Mouse (Mus musculus) midbrain, embryonic 16.5 days (tissue): Measurements from ENCODE around the gene Tmem189. TPM values are rescaled to one million over a fixed set of nuclear protein-coding genes. Genes with fewer than 3 reads are reported as not detected.

Source experiments
- ATAC-seq: fragments of 200-750 bp; cut with Nextera tagmentation; 2 replicates; pipeline ENCODE4 v1.8.0; 2017; ENCODE audit warnings: moderate TSS enrichment
- H3K27ac ChIP-seq: fragments of 300-500 bp; sonication (generic); 2 replicates; pipeline ENCODE4 v1.5.1; 2014; ENCODE audit warnings: mild to moderate bottlenecking, low read length, mixed read lengths
- H3K27me3 ChIP-seq: fragments of 300-500 bp; sonication (generic); 2 replicates; pipeline ENCODE4 v1.6.1; 2014; ENCODE audit warnings: low read depth, low read length, mixed read lengths; ENCODE audit not compliant: control insufficient read depth, insufficient read depth
- H3K36me3 ChIP-seq: fragments of 300-500 bp; sonication (generic); 2 replicates; pipeline ENCODE4 v1.6.1; 2014; ENCODE audit warnings: mild to moderate bottlenecking, low read length, moderate library complexity, mixed read lengths; ENCODE audit not compliant: control insufficient read depth, insufficient read depth
- H3K4me1 ChIP-seq: fragments of 300-500 bp; sonication (generic); 2 replicates; pipeline ENCODE4 v1.6.1; 2014; ENCODE audit warnings: mild to moderate bottlenecking, low read length, mixed read lengths; ENCODE audit not compliant: control insufficient read depth, insufficient read depth
- H3K4me2 ChIP-seq: fragments of 300-500 bp; sonication (generic); 2 replicates; pipeline ENCODE4 v1.6.1; 2014; ENCODE audit warnings: mild to moderate bottlenecking, low read length, mixed read lengths
- H3K4me3 ChIP-seq: fragments of 300-500 bp; sonication (generic); 2 replicates; pipeline ENCODE4 v1.5.1; 2014; ENCODE audit warnings: low read depth, mild to moderate bottlenecking, low read length, moderate library complexity, mixed read lengths
- H3K9ac ChIP-seq: fragments of 300-500 bp; sonication (generic); 2 replicates; pipeline ENCODE4 v1.6.1; 2014; ENCODE audit warnings: low read depth, low read length, mixed read lengths
- H3K9me3 ChIP-seq: fragments of 300-500 bp; sonication (generic); replicated peaks from 2 replicates; pipeline ENCODE4 v1.6.1; 2014; ENCODE audit warnings: mild to moderate bottlenecking, low read length, mixed read lengths; ENCODE audit not compliant: control insufficient read depth, poor library complexity, severe bottlenecking
- WGBS: fragments of 180-500 bp; shearing (Covaris S2); extraction: QIAGEN DNeasy Blood & Tissue Kit; methylation state at CpG from one replicate; pipeline ENCODE4 v1.1.7; 2014; 5-methylcytosine and 5-hydroxymethylcytosine counted together
- polyA plus RNA-seq: library from polyadenylated mRNA; unstranded; fragments of >200 nt; fragmentation: Nextera tagmentation; extraction: Ambion mirVana; gene quantifications from 2 replicates; pipeline ENCODE4 v1.2.1, GENCODE M21; 2015

The Tmem189 gene
- 29.7 and 30.3 TPM in 2 replicates for polyA plus RNA-seq

DNA sequence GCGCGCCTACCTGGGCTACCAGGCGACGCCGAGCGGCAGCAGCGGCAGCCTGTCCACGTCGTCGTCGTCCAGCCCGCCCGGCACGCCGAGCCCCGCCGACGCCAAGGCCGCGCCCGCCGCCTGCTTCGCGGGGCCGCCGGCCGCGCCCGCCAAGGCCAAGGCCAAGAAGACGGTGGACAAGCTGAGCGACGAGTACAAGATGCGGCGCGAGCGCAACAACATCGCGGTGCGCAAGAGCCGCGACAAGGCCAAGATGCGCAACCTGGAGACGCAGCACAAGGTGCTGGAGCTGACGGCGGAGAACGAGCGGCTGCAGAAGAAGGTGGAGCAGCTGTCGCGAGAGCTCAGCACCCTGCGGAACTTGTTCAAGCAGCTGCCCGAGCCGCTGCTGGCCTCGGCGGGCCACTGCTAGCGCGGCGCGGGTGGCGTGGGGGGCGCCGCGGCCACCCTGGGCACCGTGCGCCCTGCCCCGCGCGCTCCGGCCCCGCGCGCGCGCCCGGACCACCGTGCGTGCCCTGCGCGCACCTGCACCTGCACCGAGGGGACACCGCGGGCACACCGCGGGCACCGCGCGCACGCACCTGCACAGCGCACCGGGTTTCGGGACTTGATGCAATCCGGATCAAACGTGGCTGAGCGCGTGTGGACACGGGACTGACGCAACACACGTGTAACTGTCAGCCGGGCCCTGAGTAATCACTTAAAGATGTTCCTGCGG, at the start of gene Tmem189:
TSS of gene Tmem189 (minus strand) at position 322 of the 718 bp plus-strand sequence.
- Histone ChIP-seq H3K4me1 (peaks cover 11% of the 10 kb centered on the region), H3K4me3 (peak within 1 kb of the TSS; percentile 64), H3K27ac (no peak within 1 kb of the TSS; the same call in 1 of the 2 replicates), H3K4me2 (peak within 1 kb of the TSS; percentile 87), H3K27me3 (peaks cover 45% of the 10 kb centered on the region), H3K9me3 (no peaks in the 10 kb centered on the region), H3K36me3 (no peaks in the 10 kb centered on the region), H3K9ac (peak within 1 kb of the TSS; percentile 56)
- WGBS: under 1% methylated on average over 90 of the region's 99 CpGs
- ATAC-seq: no peak

DNA sequence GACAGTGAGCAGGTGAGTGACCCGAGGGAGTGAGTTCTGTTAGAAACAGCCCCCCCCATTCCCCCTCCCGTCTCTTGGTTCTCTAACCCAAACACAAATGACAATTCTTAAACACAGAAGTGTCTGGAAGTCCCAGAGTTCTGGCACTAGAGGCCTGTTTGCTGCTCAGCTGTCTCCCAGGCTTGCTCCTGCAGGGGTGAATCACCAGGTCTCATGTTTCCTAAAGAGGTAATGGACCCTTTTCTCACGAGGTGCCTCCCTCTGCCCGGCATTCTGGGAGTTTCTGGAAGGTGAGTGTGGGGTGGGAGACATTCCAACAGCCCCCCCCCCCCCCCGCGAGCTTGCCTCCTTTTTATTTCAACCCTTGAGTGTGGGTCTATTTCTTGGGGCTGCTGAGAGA, 49.4 kb upstream of the Tmem189 start:
- Histone ChIP-seq H3K4me3 (no peak overlapping the region), H3K9ac (no peak overlapping the region), H3K9me3 (no peaks in the 10 kb centered on the region), H3K36me3 (no peaks in the 10 kb centered on the region), H3K4me2 (no peak overlapping the region), H3K4me1 (no peaks in the 10 kb centered on the region), H3K27me3 (no peaks in the 10 kb centered on the region), H3K27ac (no peak overlapping the region)
- 61% methylated on average over 6 of the region's 6 CpGs for WGBS
- no peak for ATAC-seq

DNA sequence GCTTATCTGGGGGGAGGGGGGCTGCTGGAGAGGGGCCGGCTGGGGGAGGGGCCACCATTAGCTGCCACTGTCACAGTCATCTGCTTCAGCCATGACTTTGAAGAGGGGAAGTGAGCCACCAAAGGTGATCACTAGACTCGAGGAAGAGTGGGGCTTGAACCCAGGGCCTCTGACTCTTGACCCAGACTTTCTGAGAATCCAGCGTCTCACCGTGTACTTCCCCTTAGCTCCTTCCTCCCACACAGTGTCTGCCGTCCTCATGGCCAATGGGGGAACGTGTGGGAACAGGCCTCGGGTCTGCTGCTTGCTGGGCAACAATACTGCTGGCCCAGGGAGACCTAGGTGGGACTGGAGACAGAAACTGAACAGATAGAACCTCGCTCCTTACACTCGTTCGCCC, 45.2 kb upstream of the Tmem189 start:
- H3K4me3 ChIP-seq: no peak overlapping the region
- no peak overlapping the region for H3K9ac ChIP-seq
- H3K9me3 ChIP-seq: no peaks in the 10 kb centered on the region
- no peak overlapping the region for H3K27ac ChIP-seq
- H3K4me1 ChIP-seq: no peaks in the 10 kb centered on the region
- H3K4me2 ChIP-seq: no peak overlapping the region
- H3K27me3 ChIP-seq: no peaks in the 10 kb centered on the region
- no peak for ATAC-seq
- no peaks in the 10 kb centered on the region for H3K36me3 ChIP-seq
- 80% methylated on average over 10 of the region's 10 CpGs for WGBS

DNA sequence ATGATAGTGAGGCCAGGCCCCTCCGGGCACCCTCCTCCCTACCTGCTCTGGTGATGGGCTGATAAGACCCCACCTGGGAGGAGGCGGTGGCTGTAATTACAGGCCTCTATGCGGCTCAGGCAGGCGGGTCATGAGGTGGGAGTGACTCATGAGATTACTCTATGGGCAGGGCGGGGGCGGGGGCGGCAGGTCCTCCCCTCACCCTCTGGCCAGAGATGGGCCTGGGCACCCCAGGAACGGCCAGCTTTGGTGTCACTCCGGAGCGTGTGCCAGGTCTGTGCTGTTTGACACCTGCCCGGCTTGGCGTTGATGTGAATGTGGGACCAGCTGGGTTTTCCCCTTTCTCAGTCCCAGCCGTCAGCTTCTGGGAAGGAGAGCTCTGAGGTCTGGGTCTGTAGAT, 41.5 kb upstream of the Tmem189 start:
- H3K4me3 ChIP-seq: no peak overlapping the region
- 80% methylated on average over 13 of the region's 13 CpGs for WGBS
- ATAC-seq: no peak

DNA sequence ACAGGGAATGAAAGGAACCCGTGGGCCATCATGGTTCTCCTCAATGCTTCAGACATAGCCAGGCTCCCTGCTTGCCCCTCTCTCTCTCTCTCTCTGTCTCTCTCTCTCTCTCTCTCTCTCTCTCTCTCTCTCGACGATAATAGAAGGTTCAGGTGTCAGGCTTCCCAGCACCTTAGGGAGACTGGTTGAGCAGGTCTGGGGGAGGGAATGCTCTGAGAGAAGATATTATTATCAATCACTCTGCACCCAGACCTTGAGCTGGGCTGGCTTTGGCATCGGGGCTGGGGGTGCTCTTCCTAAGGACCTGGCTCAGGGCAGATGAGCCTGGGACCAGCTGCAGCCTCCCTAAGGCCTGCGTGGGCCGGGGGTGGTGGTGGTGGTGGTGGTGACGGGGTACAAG, 40.4 kb upstream of the Tmem189 start:
- Histone ChIP-seq H3K9me3 (no peaks in the 10 kb centered on the region), H3K27me3 (no peaks in the 10 kb centered on the region), H3K9ac (no peak overlapping the region), H3K27ac (no peak overlapping the region), H3K4me1 (no peaks in the 10 kb centered on the region), H3K36me3 (no peaks in the 10 kb centered on the region), H3K4me3 (no peak overlapping the region), H3K4me2 (no peak overlapping the region)
- WGBS: 76% methylated on average over 6 of the region's 7 CpGs
- no peak for ATAC-seq

More for the DNA sequence above, 41.5 kb upstream of the Tmem189 start:
- no peak overlapping the region for H3K9ac ChIP-seq
- no peaks in the 10 kb centered on the region for H3K4me1 ChIP-seq
- no peak overlapping the region for H3K27ac ChIP-seq
- H3K9me3 ChIP-seq: no peaks in the 10 kb centered on the region
- no peak overlapping the region for H3K4me2 ChIP-seq
- H3K27me3 ChIP-seq: no peaks in the 10 kb centered on the region
- H3K36me3 ChIP-seq: no peaks in the 10 kb centered on the region

DNA sequence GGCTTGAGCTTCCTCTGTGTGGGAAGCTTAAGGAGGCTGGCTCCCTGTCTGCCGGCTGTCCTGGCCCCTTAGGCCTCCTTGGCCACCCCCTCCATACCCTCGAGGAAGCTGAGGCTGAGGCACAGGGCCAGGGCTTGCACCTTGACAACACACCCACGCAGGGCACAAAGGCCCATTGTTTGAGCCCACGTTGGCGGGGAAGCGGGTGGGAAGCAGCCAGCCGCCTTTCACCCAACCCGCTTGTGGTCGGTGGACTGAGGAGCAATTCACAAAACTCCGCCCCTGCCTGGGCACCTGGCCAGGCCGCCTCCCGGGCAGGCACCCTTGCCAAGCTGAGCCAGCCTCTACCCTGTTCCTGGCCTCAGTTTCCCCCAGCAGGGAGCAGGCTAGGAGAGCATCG, 37.5 kb upstream of the Tmem189 start:
- H3K36me3 ChIP-seq: no peaks in the 10 kb centered on the region
- H3K4me3 ChIP-seq: no peak overlapping the region
- H3K9me3 ChIP-seq: no peaks in the 10 kb centered on the region
- H3K27ac ChIP-seq: no peak overlapping the region
- peak; percentile 54; the same call in 1 of the 2 replicates for ATAC-seq
- H3K27me3 ChIP-seq: no peaks in the 10 kb centered on the region
- no peak overlapping the region for H3K9ac ChIP-seq
- 55% methylated on average over 13 of the region's 13 CpGs for WGBS
- no peaks in the 10 kb centered on the region for H3K4me1 ChIP-seq
- no peak overlapping the region for H3K4me2 ChIP-seq

DNA sequence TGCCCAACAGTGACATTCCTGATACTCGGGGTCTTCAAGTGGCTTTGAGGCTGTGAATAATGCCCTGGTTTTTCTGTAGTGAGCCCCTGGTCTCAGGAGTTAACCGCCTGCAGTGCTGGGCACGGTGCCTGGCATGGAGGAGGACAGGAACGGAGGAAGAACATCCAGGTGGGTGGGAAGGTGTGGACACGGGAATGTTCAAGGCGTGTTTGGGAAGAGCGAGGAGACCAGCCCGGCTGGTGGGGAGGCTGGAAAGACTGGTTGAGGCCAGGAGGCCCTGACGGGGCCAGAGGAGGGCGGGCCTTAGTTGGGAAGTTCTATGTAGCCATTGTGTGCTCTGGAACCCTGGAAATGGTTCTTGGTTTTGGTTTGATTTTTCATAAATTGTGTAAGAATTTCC, 36.3 kb upstream of the Tmem189 start:
- Histone ChIP-seq H3K27me3 (no peaks in the 10 kb centered on the region), H3K4me1 (no peaks in the 10 kb centered on the region), H3K4me2 (no peak overlapping the region), H3K27ac (no peak overlapping the region), H3K4me3 (no peak overlapping the region), H3K36me3 (no peaks in the 10 kb centered on the region), H3K9ac (no peak overlapping the region), H3K9me3 (no peaks in the 10 kb centered on the region)
- WGBS: 93% methylated on average over 10 of the region's 10 CpGs
- ATAC-seq: no peak

DNA sequence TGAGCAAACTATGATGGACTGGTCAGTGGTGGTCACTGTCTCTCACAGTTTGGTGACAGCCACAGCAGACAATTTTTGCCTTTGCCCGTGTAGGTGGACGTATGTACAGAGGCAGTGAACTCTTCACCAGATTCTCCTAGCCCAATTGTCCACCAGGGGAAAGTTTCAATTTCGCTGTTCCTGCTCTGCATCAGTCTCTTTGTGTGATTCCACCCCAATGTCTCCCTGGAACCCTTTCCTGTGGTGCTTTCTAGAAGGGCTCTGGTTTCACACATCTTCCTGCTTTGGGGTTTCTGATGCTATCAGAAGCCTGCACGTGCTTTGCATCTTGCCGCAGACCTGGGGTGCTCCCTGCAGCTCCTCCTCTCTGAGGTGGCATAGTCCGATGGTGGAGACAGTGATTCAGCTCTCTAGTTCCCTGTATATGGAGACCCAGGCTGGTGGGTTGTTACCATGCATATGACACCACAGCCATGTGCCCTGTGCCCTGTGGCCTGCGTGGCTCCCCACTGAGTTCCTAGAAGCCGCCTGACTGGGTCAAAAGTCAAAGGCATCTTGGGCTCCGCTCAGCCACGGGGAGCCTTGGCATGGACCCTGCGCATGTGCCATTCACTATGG, 34.1 kb upstream of the Tmem189 start:
- 82% methylated on average over 11 of the region's 11 CpGs for WGBS
- no peaks in the 10 kb centered on the region for H3K27me3 ChIP-seq
- no peaks in the 10 kb centered on the region for H3K4me1 ChIP-seq
- H3K9me3 ChIP-seq: no peaks in the 10 kb centered on the region
- no peak overlapping the region for H3K4me2 ChIP-seq
- no peak for ATAC-seq
- H3K36me3 ChIP-seq: no peaks in the 10 kb centered on the region
- no peak overlapping the region for H3K27ac ChIP-seq
- H3K9ac ChIP-seq: no peak overlapping the region
- H3K4me3 ChIP-seq: no peak overlapping the region

DNA sequence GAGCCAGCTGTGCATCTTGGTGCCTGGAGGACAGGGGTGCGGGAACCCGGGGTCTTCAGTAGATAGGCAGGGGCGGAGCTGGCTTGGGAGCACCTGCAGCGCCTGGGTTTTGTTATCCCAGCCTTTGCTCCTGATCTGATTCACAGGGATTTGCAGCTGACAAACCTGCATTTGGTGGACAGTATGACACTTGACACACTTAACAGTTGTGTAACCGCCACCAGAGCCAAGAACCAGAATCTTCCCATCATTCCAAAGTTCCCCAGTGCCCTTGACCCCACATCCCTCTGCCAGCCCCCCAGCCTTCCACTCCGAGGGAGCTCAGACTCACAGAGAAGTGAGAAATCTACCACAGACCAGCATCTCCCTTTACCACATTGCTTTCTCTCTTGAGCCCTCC, 32.9 kb upstream of the Tmem189 start:
- no peak overlapping the region for H3K4me3 ChIP-seq
- no peak overlapping the region for H3K9ac ChIP-seq
- H3K4me2 ChIP-seq: no peak overlapping the region
- H3K9me3 ChIP-seq: no peaks in the 10 kb centered on the region
- no peak overlapping the region for H3K27ac ChIP-seq
- H3K4me1 ChIP-seq: no peaks in the 10 kb centered on the region
- no peaks in the 10 kb centered on the region for H3K36me3 ChIP-seq
- 67% methylated on average over 6 of the region's 6 CpGs for WGBS
- ATAC-seq: no peak
- no peaks in the 10 kb centered on the region for H3K27me3 ChIP-seq
